13 mouse cellular contexts compared by ENCODE assay signal in genomic region chr7:144408464-144409000, GRCm38 (mm10).
"Had no signal": no experiment of that assay in that cellular context is flagged by ENCODE, and none has a peak within 500 bp of the region (broad histone marks: within the 10 kb centered on the region; RNA-seq: fewer than 3 reads in every experiment).

No protein-coding gene starts in this region.

- H3K9ac ChIP-seq: limb, embryonic 15.5 days; liver, embryonic 12.5 days; lung, embryonic 14.5 days; midbrain, embryonic 15.5 days; neural tube, embryonic 13.5 days had no signal

- H3K4me3 ChIP-seq: limb, embryonic 15.5 days; liver, embryonic 12.5 days; midbrain, embryonic 10.5 days; midbrain, embryonic 15.5 days; neural tube, embryonic 13.5 days had no signal

- H3K4me1 ChIP-seq: liver, embryonic 12.5 days had no signal

- H3K27ac ChIP-seq: limb, embryonic 15.5 days; liver, embryonic 12.5 days; midbrain, embryonic 10.5 days; midbrain, embryonic 15.5 days; neural tube, embryonic 13.5 days; stomach, postnatal 0 days had no signal

- H3K4me2 ChIP-seq: limb, embryonic 15.5 days; liver, embryonic 12.5 days; lung, embryonic 14.5 days; midbrain, embryonic 15.5 days; neural tube, embryonic 13.5 days had no signal

- DNase-seq: kidney, adult 18-20 months; kidney, postnatal 10 days; kidney, postnatal 4 days; lung, embryonic 14.5 days; lung, postnatal 10 days; lung, postnatal 4 days; thymus, postnatal 4 days had no signal

- H3K27me3 ChIP-seq: limb, embryonic 15.5 days; midbrain, embryonic 15.5 days; neural tube, embryonic 13.5 days had no signal

- ATAC-seq: liver, embryonic 12.5 days; midbrain, embryonic 15.5 days had no signal

- H3K9me3 ChIP-seq: limb, embryonic 15.5 days; liver, embryonic 12.5 days; midbrain, embryonic 10.5 days; midbrain, embryonic 15.5 days; neural tube, embryonic 13.5 days had no signal

- H3K36me3 ChIP-seq: limb, embryonic 15.5 days; midbrain, embryonic 15.5 days had no signal
